Mouse (Mus musculus) limb, embryonic 15.5 days (tissue): ENCODE data around the gene Spert. TPM values are rescaled to one million over a fixed set of nuclear protein-coding genes. Genes with fewer than 3 reads are reported as not detected.

Experiments used
- ATAC-seq: fragments of 200-750 bp; cut with Nextera tagmentation; 2 replicates; pipeline ENCODE4 v1.8.0; 2017; ENCODE audit warnings: low read depth, moderate TSS enrichment; ENCODE audit not compliant: insufficient number of reproducible peaks, low FRiP score, low TSS enrichment
- H3K27ac ChIP-seq: fragments of 300-500 bp; sonication (generic); 2 replicates; pipeline ENCODE4 v1.5.1; 2015; ENCODE audit warnings: moderate library complexity, mild to moderate bottlenecking, inconsistent platforms
- H3K27me3 ChIP-seq: fragments of 300-500 bp; sonication (generic); 2 replicates; pipeline ENCODE4 v1.6.1; 2015; ENCODE audit warnings: inconsistent platforms
- H3K36me3 ChIP-seq: fragments of 300-500 bp; sonication (generic); 2 replicates; pipeline ENCODE4 v1.6.1; 2015; ENCODE audit warnings: inconsistent platforms
- H3K4me1 ChIP-seq: fragments of 300-500 bp; sonication (generic); 2 replicates; pipeline ENCODE4 v1.6.1; 2015; ENCODE audit warnings: inconsistent platforms
- H3K4me2 ChIP-seq: fragments of 300-500 bp; sonication (generic); 2 replicates; pipeline ENCODE4 v1.6.1; 2015; ENCODE audit warnings: mild to moderate bottlenecking, inconsistent platforms
- H3K4me3 ChIP-seq: fragments of 300-500 bp; sonication (generic); 2 replicates; pipeline ENCODE4 v1.5.1; 2015; ENCODE audit warnings: mild to moderate bottlenecking, inconsistent platforms
- H3K9ac ChIP-seq: fragments of 300-500 bp; sonication (generic); 2 replicates; pipeline ENCODE4 v1.6.1; 2015; ENCODE audit warnings: inconsistent platforms
- H3K9me3 ChIP-seq: fragments of 300-500 bp; sonication (generic); 2 replicates; pipeline ENCODE4 v1.6.1; 2016; ENCODE audit warnings: inconsistent platforms
- WGBS: fragments of 180-500 bp; shearing (Covaris S2); methylation state at CpG from one replicate; pipeline ENCODE4 v1.1.7; 2015; 5-methylcytosine and 5-hydroxymethylcytosine counted together
- polyA plus RNA-seq: library from polyadenylated mRNA; unstranded; fragments of >200 nt; fragmentation: Nextera tagmentation; extraction: Ambion mirVana; gene quantifications from 2 replicates; pipeline ENCODE4 v1.2.1, GENCODE M21; 2015

Spert gene
- polyA plus RNA-seq, 1 experiment from 2014 or later, result not detected

GRCm38 (mm10) chr14:75566303-75566702 lies 26.6 kb downstream of the Spert start:
- WGBS, result 79% methylated on average over 3 of the region's 3 CpGs
- ATAC-seq, result no peak

GRCm38 (mm10) chr14:75565534-75566140 lies 27.3 kb downstream of the Spert start:
- Histone ChIP-seq H3K4me2 (no peak overlapping the region), H3K4me1 (no peaks in the 10 kb centered on the region), H3K4me3 (no peak overlapping the region), H3K9me3 (no peaks in the 10 kb centered on the region), H3K9ac (no peak overlapping the region), H3K27ac (no peak overlapping the region), H3K27me3 (no peaks in the 10 kb centered on the region), H3K36me3 (no peaks in the 10 kb centered on the region)
- ATAC-seq, result no peak
- 78% methylated on average over 14 of the region's 14 CpGs for WGBS

More at GRCm38 (mm10) chr14:75566303-75566702, 26.6 kb downstream of the Spert start:
- Histone ChIP-seq H3K4me1 (no peaks in the 10 kb centered on the region), H3K36me3 (no peaks in the 10 kb centered on the region), H3K9ac (no peak overlapping the region), H3K4me2 (no peak overlapping the region), H3K27me3 (no peaks in the 10 kb centered on the region), H3K4me3 (no peak overlapping the region), H3K9me3 (no peaks in the 10 kb centered on the region), H3K27ac (no peak overlapping the region)

GRCm38 (mm10) chr14:75561577-75562331 lies 31.2 kb downstream of the Spert start:
- no peak for ATAC-seq
- Histone ChIP-seq H3K4me2 (no peak overlapping the region), H3K9me3 (no peaks in the 10 kb centered on the region), H3K27ac (no peak overlapping the region), H3K9ac (no peak overlapping the region), H3K4me1 (no peaks in the 10 kb centered on the region), H3K4me3 (no peak overlapping the region), H3K36me3 (no peaks in the 10 kb centered on the region), H3K27me3 (no peaks in the 10 kb centered on the region)
- WGBS, result 38% methylated on average over 9 of the region's 9 CpGs

- H3K4me1 ChIP-seq, result 0 out of 2 replicates have a peak, but pooled peaks cover 3% of the 10 kb centered on the region
- H3K9me3 ChIP-seq, result no peaks in the 10 kb centered on the region
- no peak for ATAC-seq
- no peak overlapping the region for H3K9ac ChIP-seq
- no peaks in the 10 kb centered on the region for H3K27me3 ChIP-seq
- 15% methylated on average over 8 of the region's 8 CpGs for WGBS
- H3K27ac ChIP-seq, result no peak overlapping the region
- no peak overlapping the region for H3K4me2 ChIP-seq
- no peak overlapping the region for H3K4me3 ChIP-seq
- no peaks in the 10 kb centered on the region for H3K36me3 ChIP-seq
Measured at GRCm38 (mm10) chr14:75541731-75542130, 51.2 kb downstream of the Spert start.

- H3K27me3 ChIP-seq, result no peaks in the 10 kb centered on the region
- 0 out of 2 replicates have a peak, but pooled peaks cover 3% of the 10 kb centered on the region for H3K4me1 ChIP-seq
- no peak overlapping the region for H3K9ac ChIP-seq
- no peaks in the 10 kb centered on the region for H3K9me3 ChIP-seq
- no peaks in the 10 kb centered on the region for H3K36me3 ChIP-seq
- no peak overlapping the region for H3K4me3 ChIP-seq
- ATAC-seq, result no peak
- WGBS, result 29% methylated on average over 5 of the region's 5 CpGs
- H3K4me2 ChIP-seq, result no peak overlapping the region
- no peak overlapping the region for H3K27ac ChIP-seq
Measured at GRCm38 (mm10) chr14:75540996-75541350, 51.9 kb downstream of the Spert start.

GRCm38 (mm10) chr14:75540216-75540995 lies 52.5 kb downstream of the Spert start:
- 58% methylated on average over 17 of the region's 17 CpGs for WGBS

GRCm38 (mm10) chr14:75539205-75539604 lies 53.7 kb downstream of the Spert start:
- no peaks in the 10 kb centered on the region for H3K27me3 ChIP-seq
- no peaks in the 10 kb centered on the region for H3K9me3 ChIP-seq
- H3K27ac ChIP-seq, result no peak overlapping the region
- 47% methylated on average over 2 of the region's 2 CpGs for WGBS
- 0 out of 2 replicates have a peak, but pooled peaks cover 3% of the 10 kb centered on the region for H3K4me1 ChIP-seq
- H3K4me2 ChIP-seq, result no peak overlapping the region
- no peak for ATAC-seq
- no peaks in the 10 kb centered on the region for H3K36me3 ChIP-seq
- no peak overlapping the region for H3K9ac ChIP-seq
- no peak overlapping the region for H3K4me3 ChIP-seq

More at GRCm38 (mm10) chr14:75540216-75540995, 52.5 kb downstream of the Spert start:
- Histone ChIP-seq H3K4me2 (no peak overlapping the region), H3K4me1 (0 out of 2 replicates have a peak, but pooled peaks cover 3% of the 10 kb centered on the region), H3K27ac (no peak overlapping the region), H3K27me3 (no peaks in the 10 kb centered on the region), H3K4me3 (no peak overlapping the region), H3K9me3 (no peaks in the 10 kb centered on the region), H3K36me3 (no peaks in the 10 kb centered on the region), H3K9ac (no peak overlapping the region)
- no peak for ATAC-seq

Other genes starting within 250 kb of the Spert start
- 0.16 and 0.27 TPM in 2 replicates for gene Siah3, start 137.1 kb downstream of the Spert start, polyA plus RNA-seq
- gene Erich6b, start 49.1 kb upstream of the Spert start, polyA plus RNA-seq, result not detected in 2 replicates
- gene Cog3, start 161.4 kb upstream of the Spert start, polyA plus RNA-seq, result 20.3 and 22.3 TPM in 2 replicates
- 2.6 and 3.7 TPM in 2 replicates for gene Slc25a30, start 193.9 kb upstream of the Spert start, polyA plus RNA-seq